Mouse (Mus musculus): ENCODE data around the gene Gna12. TPM values are rescaled to one million over a fixed set of nuclear protein-coding genes. Genes with fewer than 3 reads are reported as not detected.

Gna12 gene
- polyA plus RNA-seq, 1 experiment: 2.3 TPM

GRCm38 (mm10) chr5:140820539-140820938 is 9.7 kb downstream of the Gna12 start:
- Histone ChIP-seq H3K9me3 (ENCODE audit: control insufficient read depth, low read length) (no peaks in the 10 kb centered on the region), H3K27me3 (ENCODE audit: control insufficient read depth) (no peaks in the 10 kb centered on the region), H3K36me3 (ENCODE audit: control insufficient read depth) (no peaks in the 10 kb centered on the region), H3K4me3 (replicated peaks) (no peak overlapping the region), H3K4me1 (ENCODE audit: control insufficient read depth) (peaks cover 43% of the 10 kb centered on the region)
- TF ChIP-seq TAL1 (IDR thresholded peaks at IDR 0.05; ENCODE audit: low read length): no peak
- no peak for TF ChIP-seq GATA1 (IDR thresholded peaks at IDR 0.05; ENCODE audit: low read length)

GRCm38 (mm10) chr5:140819594-140819993 is 10.6 kb downstream of the Gna12 start:
- H3K9me3 ChIP-seq (ENCODE audit: control insufficient read depth, low read length): no peaks in the 10 kb centered on the region
- no peak overlapping the region for H3K4me3 ChIP-seq (replicated peaks)
- TF ChIP-seq GATA1 (IDR thresholded peaks at IDR 0.05; ENCODE audit: low read length): no peak
- no peak for TF ChIP-seq TAL1 (IDR thresholded peaks at IDR 0.05; ENCODE audit: low read length)
- no peaks in the 10 kb centered on the region for H3K27me3 ChIP-seq (ENCODE audit: control insufficient read depth)
- H3K4me1 ChIP-seq (ENCODE audit: control insufficient read depth): peaks cover 48% of the 10 kb centered on the region
- no peaks in the 10 kb centered on the region for H3K36me3 ChIP-seq (ENCODE audit: control insufficient read depth)

- TF ChIP-seq TAL1 (IDR thresholded peaks at IDR 0.05; ENCODE audit: low read length) (no peak), GATA1 (IDR thresholded peaks at IDR 0.05; ENCODE audit: low read length) (no peak)
- no peaks in the 10 kb centered on the region for H3K36me3 ChIP-seq (ENCODE audit: control insufficient read depth)
- no peak overlapping the region for H3K4me3 ChIP-seq (replicated peaks)
- H3K27me3 ChIP-seq (ENCODE audit: control insufficient read depth): no peaks in the 10 kb centered on the region
- H3K9me3 ChIP-seq (ENCODE audit: control insufficient read depth, low read length): no peaks in the 10 kb centered on the region
- H3K4me1 ChIP-seq (ENCODE audit: control insufficient read depth): peaks cover 47% of the 10 kb centered on the region
Observed at GRCm38 (mm10) chr5:140818482-140819076, 11.7 kb downstream of the Gna12 start.

- Histone ChIP-seq H3K4me1 (ENCODE audit: control insufficient read depth) (peaks cover 44% of the 10 kb centered on the region), H3K27me3 (ENCODE audit: control insufficient read depth) (no peaks in the 10 kb centered on the region), H3K4me3 (replicated peaks) (no peak overlapping the region), H3K9me3 (ENCODE audit: control insufficient read depth, low read length) (no peaks in the 10 kb centered on the region), H3K36me3 (ENCODE audit: control insufficient read depth) (no peaks in the 10 kb centered on the region)
- TF ChIP-seq TAL1 (IDR thresholded peaks at IDR 0.05; ENCODE audit: low read length) (no peak), GATA1 (IDR thresholded peaks at IDR 0.05; ENCODE audit: low read length) (no peak)
Observed at GRCm38 (mm10) chr5:140816950-140817568, 13.2 kb downstream of the Gna12 start.

- no peaks in the 10 kb centered on the region for H3K27me3 ChIP-seq (ENCODE audit: control insufficient read depth)
- H3K4me3 ChIP-seq (replicated peaks): no peak overlapping the region
- TF ChIP-seq GATA1 (IDR thresholded peaks at IDR 0.05; ENCODE audit: low read length) (no peak), TAL1 (IDR thresholded peaks at IDR 0.05; ENCODE audit: low read length) (no peak)
- H3K9me3 ChIP-seq (ENCODE audit: control insufficient read depth, low read length): no peaks in the 10 kb centered on the region
- no peaks in the 10 kb centered on the region for H3K36me3 ChIP-seq (ENCODE audit: control insufficient read depth)
- peaks cover 43% of the 10 kb centered on the region for H3K4me1 ChIP-seq (ENCODE audit: control insufficient read depth)
Observed at GRCm38 (mm10) chr5:140816008-140816407, 14.2 kb downstream of the Gna12 start.

DNA sequence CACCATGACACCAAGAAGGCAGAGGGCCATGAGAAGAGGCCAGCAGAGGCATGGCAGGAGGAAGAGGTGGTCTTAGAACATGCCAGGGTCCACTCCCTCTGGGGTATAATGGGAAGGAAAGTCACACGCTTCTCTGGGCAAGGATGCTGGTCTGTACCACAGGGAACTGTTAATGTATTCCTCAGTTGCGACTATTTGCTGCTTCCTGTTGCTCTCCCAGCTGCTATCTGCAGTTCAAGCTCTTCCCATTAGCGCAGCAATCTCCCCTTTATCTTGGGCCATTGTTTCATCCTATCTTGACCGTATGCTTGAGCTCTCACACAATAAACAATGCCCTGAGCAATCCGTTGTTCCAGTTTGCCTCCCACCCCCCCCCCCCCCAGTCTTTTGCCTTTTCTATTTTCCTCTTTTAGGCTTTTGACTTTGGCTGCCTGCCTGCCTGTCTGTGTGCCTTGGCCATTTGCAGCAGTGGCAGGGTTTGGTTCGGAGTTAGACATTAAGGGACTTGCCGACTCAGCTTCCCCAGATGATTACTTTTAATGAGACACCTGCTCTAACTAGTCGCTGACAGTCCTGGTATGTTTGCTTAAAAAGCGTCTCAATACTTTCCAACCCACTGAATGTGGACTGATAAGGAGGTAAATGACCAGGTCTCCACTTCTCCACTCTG is 15.0 kb downstream of the Gna12 start:
- no peak overlapping the region for H3K4me3 ChIP-seq (replicated peaks)
- no peaks in the 10 kb centered on the region for H3K36me3 ChIP-seq (ENCODE audit: control insufficient read depth)
- no peaks in the 10 kb centered on the region for H3K27me3 ChIP-seq (ENCODE audit: control insufficient read depth)
- TF ChIP-seq GATA1 (IDR thresholded peaks at IDR 0.05; ENCODE audit: low read length): no peak
- TF ChIP-seq TAL1 (IDR thresholded peaks at IDR 0.05; ENCODE audit: low read length): no peak
- H3K4me1 ChIP-seq (ENCODE audit: control insufficient read depth): peaks cover 40% of the 10 kb centered on the region
- no peaks in the 10 kb centered on the region for H3K9me3 ChIP-seq (ENCODE audit: control insufficient read depth, low read length)

DNA sequence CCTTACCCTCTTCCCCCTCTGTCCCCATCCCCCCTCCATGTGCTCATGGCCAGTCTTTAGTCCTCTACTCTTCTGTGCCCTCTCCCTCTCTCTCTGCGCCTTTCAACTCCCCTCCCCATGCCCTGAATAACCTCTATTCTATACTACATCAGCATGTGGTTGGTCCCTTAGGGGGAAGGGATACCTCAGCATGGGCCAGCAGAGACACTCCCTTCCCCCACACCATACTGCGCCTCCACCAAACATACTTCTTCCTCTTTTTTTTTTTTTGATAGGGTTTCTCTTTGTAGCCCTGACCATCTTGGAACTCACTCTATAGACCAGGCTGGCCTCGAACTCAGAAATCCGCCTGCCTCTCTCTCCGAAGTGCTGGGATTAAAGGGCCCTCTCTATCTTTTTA is 15.8 kb downstream of the Gna12 start:
- H3K4me3 ChIP-seq (replicated peaks): no peak overlapping the region
- no peak for TF ChIP-seq GATA1 (IDR thresholded peaks at IDR 0.05; ENCODE audit: low read length)
- TF ChIP-seq TAL1 (IDR thresholded peaks at IDR 0.05; ENCODE audit: low read length): no peak
- H3K9me3 ChIP-seq (ENCODE audit: control insufficient read depth, low read length): no peaks in the 10 kb centered on the region
- peaks cover 40% of the 10 kb centered on the region for H3K4me1 ChIP-seq (ENCODE audit: control insufficient read depth)
- no peaks in the 10 kb centered on the region; the same call in 1 of the 2 replicates for H3K36me3 ChIP-seq (ENCODE audit: control insufficient read depth)
- H3K27me3 ChIP-seq (ENCODE audit: control insufficient read depth): no peaks in the 10 kb centered on the region

GRCm38 (mm10) chr5:140812699-140813098 is 17.5 kb downstream of the Gna12 start:
- no peaks in the 10 kb centered on the region for H3K9me3 ChIP-seq (ENCODE audit: control insufficient read depth, low read length)
- peaks cover 40% of the 10 kb centered on the region for H3K4me1 ChIP-seq (ENCODE audit: control insufficient read depth)
- no peak overlapping the region for H3K4me3 ChIP-seq (replicated peaks)
- TF ChIP-seq TAL1 (IDR thresholded peaks at IDR 0.05; ENCODE audit: low read length): no peak
- no peak for TF ChIP-seq GATA1 (IDR thresholded peaks at IDR 0.05; ENCODE audit: low read length)
- H3K36me3 ChIP-seq (ENCODE audit: control insufficient read depth): no peaks in the 10 kb centered on the region; the same call in 1 of the 2 replicates
- no peaks in the 10 kb centered on the region for H3K27me3 ChIP-seq (ENCODE audit: control insufficient read depth)

DNA sequence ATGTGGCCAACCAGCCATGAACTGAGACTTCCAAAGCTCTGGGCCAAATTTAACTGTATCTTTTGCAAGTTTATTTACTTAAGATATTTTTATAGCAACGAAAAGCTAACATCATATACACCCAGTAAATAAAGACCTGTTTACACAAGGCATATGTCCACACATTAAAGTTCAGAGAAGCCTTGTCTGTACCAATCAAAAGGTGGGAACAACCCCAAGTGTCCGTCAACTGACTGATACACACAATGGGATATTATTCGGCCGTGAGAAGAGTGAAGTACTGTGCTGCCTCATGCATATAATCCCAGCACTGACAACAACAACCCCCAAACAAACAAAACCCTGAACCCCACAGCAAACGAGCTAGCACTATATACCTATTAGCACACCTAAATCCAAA is 18.2 kb downstream of the Gna12 start:
- no peaks in the 10 kb centered on the region for H3K27me3 ChIP-seq (ENCODE audit: control insufficient read depth)
- peaks cover 43% of the 10 kb centered on the region for H3K4me1 ChIP-seq (ENCODE audit: control insufficient read depth)
- H3K4me3 ChIP-seq (replicated peaks): no peak overlapping the region
- TF ChIP-seq TAL1 (IDR thresholded peaks at IDR 0.05; ENCODE audit: low read length) (no peak), GATA1 (IDR thresholded peaks at IDR 0.05; ENCODE audit: low read length) (no peak)
- no peaks in the 10 kb centered on the region; the same call in 1 of the 2 replicates for H3K36me3 ChIP-seq (ENCODE audit: control insufficient read depth)
- no peaks in the 10 kb centered on the region for H3K9me3 ChIP-seq (ENCODE audit: control insufficient read depth, low read length)
